Mouse (Mus musculus) kidney, postnatal 0 days (tissue): Measurements from ENCODE around the gene Heatr5a. TPM values are rescaled to one million over a fixed set of nuclear protein-coding genes. Genes with fewer than 3 reads are reported as not detected.

Experiments
- ATAC-seq: fragments of 200-750 bp; cut with Nextera tagmentation; replicated peaks from 2 replicates; pipeline ENCODE4 v1.8.0; 2017; ENCODE audit warnings: low read depth, moderate number of reproducible peaks, moderate TSS enrichment, moderate library complexity; ENCODE audit not compliant: low FRiP score
- DNase-seq: peaks from one replicate; pipeline ENCODE4 v3.0.0-alpha.2; 2016; ENCODE audit warnings: low spot score
- H3K27ac ChIP-seq: fragments of 300-500 bp; sonication (generic); 2 replicates; pipeline ENCODE4 v1.5.1; 2014; ENCODE audit warnings: mild to moderate bottlenecking
- H3K27me3 ChIP-seq: fragments of 300-500 bp; sonication (generic); 2 replicates; pipeline ENCODE4 v1.6.1; 2014; ENCODE audit warnings: low read length, mixed read lengths; ENCODE audit not compliant: insufficient read depth
- H3K36me3 ChIP-seq: fragments of 300-500 bp; sonication (generic); 2 replicates; pipeline ENCODE4 v1.6.1; 2014; ENCODE audit warnings: low read length, mixed read lengths; ENCODE audit not compliant: insufficient read depth
- H3K4me1 ChIP-seq: fragments of 300-500 bp; sonication (generic); replicated peaks from 2 replicates; pipeline ENCODE4 v1.6.1; 2014; ENCODE audit warnings: antibody characterized with exemption, low read length, mixed read lengths; ENCODE audit not compliant: insufficient read depth
- H3K4me2 ChIP-seq: fragments of 300-500 bp; sonication (generic); 2 replicates; pipeline ENCODE4 v1.6.1; 2014; ENCODE audit warnings: mild to moderate bottlenecking, low read length, moderate library complexity, mixed read lengths
- H3K4me3 ChIP-seq: fragments of 300-500 bp; sonication (generic); replicated peaks from 2 replicates; pipeline ENCODE4 v1.5.1; 2014; ENCODE audit warnings: low read depth, low read length
- H3K9ac ChIP-seq: fragments of 300-500 bp; sonication (generic); 2 replicates; pipeline ENCODE4 v1.6.1; 2014; ENCODE audit warnings: low read depth, low read length
- H3K9me3 ChIP-seq: fragments of 300-500 bp; sonication (generic); replicated peaks from 2 replicates; pipeline ENCODE4 v1.6.1; 2016; ENCODE audit warnings: low read length, inconsistent platforms, mixed read lengths
- CTCF ChIP-seq: IDR thresholded peaks from 2 replicates; pipeline ENCODE4 v1.5.1; 2016; ENCODE audit warnings: antibody characterized with exemption, low read depth, mild to moderate bottlenecking, moderate library complexity
- WGBS: fragments of 180-500 bp; shearing (Covaris S2); extraction: QIAGEN DNeasy Blood & Tissue Kit; methylation state at CpG from one replicate; pipeline ENCODE4 v1.1.7; 2014; 5-methylcytosine and 5-hydroxymethylcytosine counted together
- polyA plus RNA-seq: library from polyadenylated mRNA; unstranded; fragments of >200 nt; fragmentation: Nextera tagmentation; extraction: Ambion mirVana; gene quantifications from 2 replicates; pipeline ENCODE4 v1.2.1, GENCODE M21; 2015

Heatr5a gene
- polyA plus RNA-seq, 1 experiment from 2014 or later: 3.7 TPM

DNA sequence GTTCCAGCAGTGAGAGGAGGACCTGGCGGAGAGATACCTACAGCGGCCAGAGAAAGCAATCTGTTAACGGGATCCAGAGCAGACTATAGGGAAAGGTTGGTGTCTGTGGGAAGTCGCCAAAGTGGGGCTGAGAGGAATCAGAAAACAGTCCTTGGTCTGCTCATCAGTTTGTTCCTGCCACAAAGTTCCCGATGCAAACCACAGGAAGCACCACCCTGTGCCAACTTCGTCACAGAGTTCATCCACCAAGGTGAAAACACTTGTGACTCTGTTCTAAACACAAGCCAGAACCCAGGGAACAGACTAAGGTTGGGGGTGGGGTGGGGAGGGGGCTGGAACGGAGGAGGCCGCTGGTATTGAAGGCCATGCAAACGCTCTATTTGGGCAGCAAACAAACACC lies 5.4 kb upstream of the Heatr5a start:
- H3K9ac ChIP-seq: no peak overlapping the region
- no peaks in the 10 kb centered on the region for H3K36me3 ChIP-seq
- 73% methylated on average over 9 of the region's 9 CpGs for WGBS
- no peak for ATAC-seq
- DNase-seq: no peak
- H3K9me3 ChIP-seq: no peaks in the 10 kb centered on the region
- H3K27ac ChIP-seq: no peak overlapping the region
- no peak overlapping the region for H3K4me3 ChIP-seq
- no peak for TF ChIP-seq CTCF
- no peaks in the 10 kb centered on the region for H3K27me3 ChIP-seq
- H3K4me1 ChIP-seq: no peaks in the 10 kb centered on the region
- no peak overlapping the region for H3K4me2 ChIP-seq

DNA sequence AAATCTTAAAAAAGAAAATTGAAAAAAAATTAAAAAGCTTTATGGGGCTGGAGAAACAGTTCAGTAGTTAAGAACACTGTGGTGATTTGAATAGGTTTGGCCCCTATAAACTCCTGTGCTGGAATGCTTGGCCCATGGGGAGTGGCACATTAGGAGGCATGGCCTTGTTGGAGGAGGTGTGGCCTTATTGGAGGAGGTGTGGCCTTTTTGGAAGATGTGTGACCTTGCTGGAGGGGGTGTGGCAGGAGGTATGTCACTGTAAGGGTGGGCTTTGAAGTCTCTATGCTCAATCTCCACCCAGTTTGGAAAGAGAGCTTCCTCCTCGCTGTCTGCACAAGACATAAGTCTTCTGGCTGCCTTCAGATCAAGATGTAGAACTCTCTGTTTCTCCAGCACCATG lies 3.3 kb upstream of the Heatr5a start:
- no peak overlapping the region for H3K4me2 ChIP-seq
- ATAC-seq: no peak
- H3K27me3 ChIP-seq: no peaks in the 10 kb centered on the region
- no peak overlapping the region for H3K27ac ChIP-seq
- no peak overlapping the region for H3K4me3 ChIP-seq
- DNase-seq: no peak
- no peaks in the 10 kb centered on the region for H3K9me3 ChIP-seq
- TF ChIP-seq CTCF: no peak
- no peaks in the 10 kb centered on the region; the same call in 1 of the 2 replicates for H3K4me1 ChIP-seq
- no peak overlapping the region for H3K9ac ChIP-seq
- 91% methylated on average over 1 of the region's 1 CpGs for WGBS
- no peaks in the 10 kb centered on the region for H3K36me3 ChIP-seq

DNA sequence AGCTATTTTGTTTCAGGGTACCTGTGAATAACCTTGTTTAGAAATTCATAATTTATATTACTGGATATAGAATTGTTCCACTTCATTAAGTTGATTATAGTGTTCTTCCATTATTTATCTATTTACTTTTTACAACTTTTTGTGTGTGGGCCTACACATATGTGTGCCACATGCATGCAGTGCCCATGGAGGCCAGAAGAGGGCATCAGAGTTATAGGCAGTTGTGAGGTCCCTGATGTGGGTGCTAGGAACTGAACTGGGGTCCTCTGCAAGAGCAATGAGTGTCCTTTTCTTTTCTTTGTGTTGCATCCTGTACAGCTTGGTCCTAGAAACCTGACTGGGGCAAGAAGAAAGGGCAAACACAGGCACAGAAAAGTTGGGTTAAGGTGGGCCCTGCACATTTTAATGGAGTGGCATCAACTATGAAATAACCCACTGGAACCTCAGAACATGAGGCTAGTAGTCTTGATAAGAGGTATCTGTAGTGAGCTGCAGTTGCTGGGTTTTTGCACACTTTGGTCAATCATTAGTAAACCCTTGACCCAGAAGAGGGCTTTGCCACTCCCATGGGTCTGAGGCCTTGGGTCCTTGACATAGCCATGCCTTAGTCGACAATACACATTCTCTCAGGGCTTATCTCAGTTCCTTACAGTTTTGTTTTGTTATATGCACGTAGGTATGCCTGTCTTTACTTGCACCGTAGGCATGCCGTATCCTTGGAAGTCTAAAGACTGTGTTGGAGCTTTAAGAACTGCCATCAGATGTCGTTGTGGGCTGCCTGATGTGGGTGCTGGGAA lies 1.3 kb upstream of the Heatr5a start:
- Histone ChIP-seq H3K4me1 (no peaks in the 10 kb centered on the region; the same call in 1 of the 2 replicates), H3K4me3 (no peak overlapping the region), H3K4me2 (no peak overlapping the region), H3K36me3 (no peaks in the 10 kb centered on the region), H3K27me3 (no peaks in the 10 kb centered on the region), H3K9ac (no peak overlapping the region), H3K27ac (no peak overlapping the region), H3K9me3 (no peaks in the 10 kb centered on the region)
- 90% methylated on average over 5 of the region's 5 CpGs for WGBS
- TF ChIP-seq CTCF: peak; percentile 48
- no peak for DNase-seq
- ATAC-seq: no peak

DNA sequence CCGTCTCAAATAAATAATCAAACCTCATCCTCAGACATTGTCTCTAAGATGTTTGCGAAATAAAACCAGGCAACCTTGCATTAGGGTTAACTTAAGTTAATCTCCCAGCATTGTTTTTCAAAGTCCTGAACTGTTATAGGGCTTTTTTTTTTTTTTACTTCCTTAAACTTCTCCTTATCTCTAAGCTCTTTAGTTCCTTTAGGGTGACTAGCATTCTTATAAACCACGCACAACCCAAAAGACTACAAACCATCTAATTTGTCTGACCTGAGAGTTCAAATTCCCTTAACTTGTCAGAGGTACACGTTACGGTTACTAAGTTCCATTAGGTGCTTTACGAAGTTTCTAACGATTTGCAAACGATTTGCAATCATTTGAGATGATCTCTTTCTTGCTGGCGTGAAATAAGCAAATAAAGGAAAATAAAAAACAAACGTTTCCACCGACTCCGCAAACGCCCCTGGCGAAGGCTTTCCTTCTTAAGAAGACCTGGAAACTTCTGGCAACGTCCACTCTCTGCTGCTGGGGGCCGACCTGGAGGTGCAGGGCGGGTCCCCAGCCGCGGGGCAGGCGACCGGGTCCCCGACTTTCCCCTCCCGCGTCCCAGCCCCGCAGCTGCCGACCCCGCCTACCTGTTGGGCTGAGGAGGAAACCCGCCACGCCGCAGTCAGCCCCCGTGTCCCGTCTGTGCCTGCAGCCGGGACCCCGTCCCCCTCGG lies 610 bp downstream of the Heatr5a start:
- H3K9ac ChIP-seq: peak overlapping the region; percentile 93
- H3K36me3 ChIP-seq: no peaks in the 10 kb centered on the region
- 1% methylated on average over 35 of the region's 35 CpGs for WGBS
- DNase-seq (peak; percentile 39), ATAC-seq (no peak; the same call in 1 of the 2 replicates)
- no peaks in the 10 kb centered on the region; the same call in 1 of the 2 replicates for H3K4me1 ChIP-seq
- no peak for TF ChIP-seq CTCF
- peak overlapping the region; percentile 96 for H3K4me3 ChIP-seq
- no peaks in the 10 kb centered on the region for H3K27me3 ChIP-seq
- H3K27ac ChIP-seq: peak overlapping the region; percentile 90
- H3K9me3 ChIP-seq: no peaks in the 10 kb centered on the region
- peak overlapping the region; percentile 71 for H3K4me2 ChIP-seq

DNA sequence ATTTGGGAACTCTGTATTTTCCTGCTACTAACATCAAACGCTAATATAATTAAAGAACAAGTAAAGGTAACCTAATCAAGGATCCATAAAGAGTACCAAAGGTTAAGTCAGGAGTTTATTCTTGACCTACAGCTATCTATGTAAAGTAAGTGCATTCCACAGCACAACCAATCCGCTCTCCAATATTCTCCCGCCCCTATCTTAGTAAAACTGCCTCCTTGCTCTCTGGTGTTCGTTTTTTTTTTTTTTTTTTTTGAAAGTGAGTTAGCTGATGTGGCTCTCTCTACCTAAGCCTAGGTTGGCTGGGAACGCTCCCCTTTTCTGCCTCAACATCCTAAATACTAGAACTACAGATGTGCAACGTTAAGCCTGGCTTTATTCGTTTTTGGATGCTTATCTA lies 1.2 kb downstream of the Heatr5a start:
- H3K4me3 ChIP-seq: peak overlapping the region; percentile 96; the same call in 1 of the 2 replicates
- peak overlapping the region; percentile 37; the same call in 1 of the 2 replicates for H3K9ac ChIP-seq
- no peaks in the 10 kb centered on the region for H3K27me3 ChIP-seq
- DNase-seq (no peak), ATAC-seq (no peak)
- H3K36me3 ChIP-seq: no peaks in the 10 kb centered on the region
- H3K4me2 ChIP-seq: peak overlapping the region; percentile 71
- no peak for TF ChIP-seq CTCF
- no peaks in the 10 kb centered on the region; the same call in 1 of the 2 replicates for H3K4me1 ChIP-seq
- H3K27ac ChIP-seq: no peak overlapping the region
- WGBS: 14% methylated on average over 7 of the region's 7 CpGs
- H3K9me3 ChIP-seq: no peaks in the 10 kb centered on the region

DNA sequence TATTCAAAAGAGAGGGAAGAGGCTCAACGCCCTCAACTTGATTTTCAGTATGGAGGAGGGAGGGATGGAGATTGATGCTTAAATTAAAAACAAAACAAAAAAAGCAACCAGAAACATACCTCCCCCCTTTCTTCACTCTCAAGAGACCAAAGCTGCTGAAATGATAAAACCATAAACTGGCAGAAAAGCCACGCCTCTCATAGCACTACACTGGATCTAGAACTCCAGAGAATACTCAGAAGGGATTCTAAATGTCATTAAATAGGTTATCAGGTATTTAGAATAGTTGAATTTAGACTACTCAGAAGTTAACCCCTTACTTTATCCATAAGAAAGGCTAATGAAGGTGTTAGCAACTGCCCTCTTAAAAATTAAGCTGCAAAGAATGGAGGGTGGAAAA lies 2.0 kb downstream of the Heatr5a start:
- Histone ChIP-seq H3K4me3 (no peak overlapping the region), H3K4me1 (no peaks in the 10 kb centered on the region; the same call in 1 of the 2 replicates), H3K27ac (no peak overlapping the region), H3K9ac (no peak overlapping the region), H3K9me3 (no peaks in the 10 kb centered on the region), H3K27me3 (no peaks in the 10 kb centered on the region), H3K36me3 (no peaks in the 10 kb centered on the region), H3K4me2 (no peak overlapping the region)
- DNase-seq: no peak
- TF ChIP-seq CTCF: no peak
- 74% methylated on average over 2 of the region's 2 CpGs for WGBS
- no peak for ATAC-seq
